Mouse (Mus musculus): ENCODE results near the gene Fmn2.

Fmn2 gene

GRCm38 (mm10) chr1:174659459-174660223, 158.0 kb downstream of the Fmn2 start:
- CTCF ChIA-PET, result no interaction called here

GRCm38 (mm10) chr1:174665116-174665515, 163.5 kb downstream of the Fmn2 start:
- CTCF ChIA-PET, result no interaction called here

GRCm38 (mm10) chr1:174669132-174669531, 167.5 kb downstream of the Fmn2 start:
- CTCF ChIA-PET, result no interaction called here

- CTCF ChIA-PET, result no interaction called here
Measured at GRCm38 (mm10) chr1:174670846-174671245, 169.2 kb downstream of the Fmn2 start.

GRCm38 (mm10) chr1:174674586-174674985, 173.0 kb downstream of the Fmn2 start:
- CTCF ChIA-PET, result interaction anchor here (0.6 kb wide), 1 partner anchor 18 kb away, joined by 3 read pairs; no protein-coding TSS in a partner anchor

- CTCF ChIA-PET, result no interaction called here
Measured at GRCm38 (mm10) chr1:174675316-174675715, 173.7 kb downstream of the Fmn2 start.

- CTCF ChIA-PET, result no interaction called here
Measured at GRCm38 (mm10) chr1:174676187-174676586, 174.6 kb downstream of the Fmn2 start.

- CTCF ChIA-PET, result no interaction called here
Measured at GRCm38 (mm10) chr1:174677211-174677610, 175.6 kb downstream of the Fmn2 start.

- CTCF ChIA-PET, result no interaction called here
Measured at GRCm38 (mm10) chr1:174689301-174689700, 187.7 kb downstream of the Fmn2 start.

GRCm38 (mm10) chr1:174700871-174701270, 199.2 kb downstream of the Fmn2 start:
- CTCF ChIA-PET, result no interaction called here

GRCm38 (mm10) chr1:174701835-174702234, 200.2 kb downstream of the Fmn2 start:
- CTCF ChIA-PET, result no interaction called here

- CTCF ChIA-PET, result no interaction called here
Measured at GRCm38 (mm10) chr1:174703909-174704308, 202.3 kb downstream of the Fmn2 start.

GRCm38 (mm10) chr1:174719729-174720458, 218.3 kb downstream of the Fmn2 start:
- CTCF ChIA-PET, result no interaction called here

GRCm38 (mm10) chr1:174728771-174729170, 227.1 kb downstream of the Fmn2 start:
- CTCF ChIA-PET, result no interaction called here

- CTCF ChIA-PET, result no interaction called here
Measured at GRCm38 (mm10) chr1:174732715-174733114, 231.1 kb downstream of the Fmn2 start.

- CTCF ChIA-PET, result no interaction called here
Measured at GRCm38 (mm10) chr1:174738958-174739357, 237.3 kb downstream of the Fmn2 start.

GRCm38 (mm10) chr1:174742667-174743066, 241.0 kb downstream of the Fmn2 start:
- CTCF ChIA-PET, result no interaction called here

GRCm38 (mm10) chr1:174748520-174748919, 246.9 kb downstream of the Fmn2 start:
- CTCF ChIA-PET, result no interaction called here

GRCm38 (mm10) chr1:174750893-174751461, 249.4 kb downstream of the Fmn2 start:
- CTCF ChIA-PET, result no interaction called here

GRCm38 (mm10) chr1:174759354-174759753, 257.7 kb downstream of the Fmn2 start:
- CTCF ChIA-PET, result no interaction called here

GRCm38 (mm10) chr1:174765757-174766156, 264.1 kb downstream of the Fmn2 start:
- CTCF ChIA-PET, result no interaction called here

- CTCF ChIA-PET, result no interaction called here
Measured at GRCm38 (mm10) chr1:174766852-174767251, 265.2 kb downstream of the Fmn2 start.

GRCm38 (mm10) chr1:174771871-174772281, 270.3 kb downstream of the Fmn2 start:
- CTCF ChIA-PET, result no interaction called here
